Mouse (Mus musculus) embryonic fibroblast, embryonic 13.5 days (primary cell): ENCODE data around the gene Dennd6b. TPM values are rescaled to one million over a fixed set of nuclear protein-coding genes. Genes with fewer than 3 reads are reported as not detected.

Source experiments
- H3K27ac ChIP-seq: 2 replicates; pipeline ENCODE4 v1.5.1; 2012; ENCODE audit warnings: low read length, control low read depth, inconsistent platforms; ENCODE audit not compliant: insufficient read depth
- H3K4me1 ChIP-seq: 2 replicates; pipeline ENCODE4 v1.6.1; 2011; ENCODE audit warnings: low read length; ENCODE audit not compliant: control insufficient read depth, insufficient read depth
- H3K4me3 ChIP-seq: 2 replicates; pipeline ENCODE4 v1.5.1; 2011; ENCODE audit warnings: mild to moderate bottlenecking, control low read depth, low read length; ENCODE audit not compliant: insufficient read depth
- CTCF ChIP-seq: IDR thresholded peaks from 2 replicates; pipeline ENCODE4 v1.5.1; 2011; ENCODE audit warnings: mild to moderate bottlenecking, control low read depth, low read length, moderate library complexity, borderline replicate concordance; ENCODE audit not compliant: insufficient read depth
- POLR2A ChIP-seq: IDR thresholded peaks from 2 replicates; pipeline ENCODE4 v1.6.1; 2011; ENCODE audit warnings: low read depth, mild to moderate bottlenecking, control low read depth, low read length, moderate library complexity
- polyA plus RNA-seq: library from polyadenylated mRNA; stranded (reverse); fragments of >200 nt; gene quantifications from 2 replicates; pipeline ENCODE4 v1.2.4, GENCODE M21; 2011; ENCODE audit warnings: low read depth; ENCODE audit not compliant: missing spikeins, insufficient read length

Gene Dennd6b
- 3.1 and 4.2 TPM in 2 replicates for polyA plus RNA-seq

DNA sequence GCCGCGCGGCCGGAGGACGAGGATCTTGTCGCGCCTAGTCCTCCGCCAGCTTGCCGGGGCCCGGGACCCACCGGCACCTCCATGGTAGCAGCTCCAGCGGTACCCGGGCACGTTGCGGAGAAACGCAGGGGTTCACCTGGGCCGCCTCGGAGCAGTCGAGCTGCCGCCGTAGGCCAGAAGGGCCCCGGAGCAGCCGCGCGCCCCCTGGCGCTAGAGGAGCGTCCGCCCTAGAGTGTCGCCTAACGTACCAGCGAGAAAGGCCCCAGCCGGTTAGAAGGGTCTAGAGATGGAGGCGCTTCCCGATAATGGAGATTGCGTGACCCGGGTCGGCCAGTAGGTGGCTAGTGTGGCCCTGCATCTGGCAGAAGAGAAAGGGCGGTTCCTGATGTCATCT is at the start of gene Dennd6b:
Dennd6b (minus strand) TSS at position 184 of the 394 bp plus-strand sequence.
- no peak for TF ChIP-seq POLR2A
- peak; percentile 68 for TF ChIP-seq CTCF
- H3K4me3 ChIP-seq = peak within 1 kb of the TSS; percentile 85
- H3K4me1 ChIP-seq = 0 out of 2 replicates have a peak, but pooled peaks cover 3% of the 10 kb centered on the region
- H3K27ac ChIP-seq = peak within 1 kb of the TSS; percentile 81

DNA sequence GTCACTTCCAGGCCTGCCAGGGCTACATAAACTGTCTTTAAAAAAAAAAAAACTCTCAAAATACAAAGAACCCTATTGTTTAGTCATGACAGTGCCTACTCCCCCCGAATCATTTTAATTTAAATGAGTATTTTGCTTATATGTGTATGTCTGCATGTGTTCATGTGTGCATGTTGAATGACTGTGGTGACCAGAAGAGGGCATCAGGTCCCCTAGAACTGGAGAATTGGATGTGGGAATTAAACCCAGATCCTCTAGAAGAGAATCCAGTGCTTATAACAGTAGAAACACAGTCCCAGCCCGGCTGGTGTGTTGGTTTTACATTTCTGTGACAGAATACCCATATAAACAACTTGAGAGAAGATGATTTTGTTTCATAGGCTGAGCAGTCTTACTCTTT is 44.7 kb upstream of the Dennd6b start:
- H3K4me3 ChIP-seq = no peak overlapping the region
- TF ChIP-seq POLR2A (no peak), CTCF (no peak)
- H3K4me1 ChIP-seq = no peaks in the 10 kb centered on the region; the same call in 1 of the 2 replicates
- no peak overlapping the region for H3K27ac ChIP-seq

DNA sequence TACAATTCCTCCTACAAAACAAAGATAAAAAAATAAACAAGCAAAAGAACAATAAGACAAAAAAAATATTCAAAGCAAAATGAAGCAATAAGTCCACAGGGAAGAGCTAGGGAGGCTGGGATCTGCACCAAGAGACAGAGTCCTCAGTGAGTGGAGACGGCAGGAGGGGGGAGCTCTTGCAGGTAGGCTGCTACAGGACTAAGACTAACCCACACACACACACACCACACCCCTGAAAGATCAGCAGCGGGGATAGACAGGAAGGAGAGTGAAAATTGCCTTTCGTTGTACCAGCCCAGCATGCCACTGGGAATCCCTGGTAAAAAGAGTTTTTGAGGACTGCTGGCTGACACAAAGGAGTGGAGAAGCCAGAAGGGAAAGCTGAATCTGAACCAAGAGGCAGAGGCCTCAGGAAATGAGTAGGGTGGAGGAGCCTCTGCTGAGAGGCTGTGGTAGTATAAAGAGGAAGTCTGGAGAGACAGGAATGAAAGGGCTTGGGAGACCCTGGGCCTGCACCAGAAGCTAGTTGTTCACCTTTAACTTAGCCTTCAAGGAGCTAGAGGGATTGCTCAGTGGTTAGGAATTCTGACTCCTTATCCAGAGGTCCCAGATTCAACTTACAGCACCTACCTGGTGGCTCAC is 43.6 kb upstream of the Dennd6b start:
- Histone ChIP-seq H3K4me3 (no peak overlapping the region), H3K4me1 (no peaks in the 10 kb centered on the region; the same call in 1 of the 2 replicates), H3K27ac (no peak overlapping the region)
- TF ChIP-seq POLR2A (no peak), CTCF (no peak)

DNA sequence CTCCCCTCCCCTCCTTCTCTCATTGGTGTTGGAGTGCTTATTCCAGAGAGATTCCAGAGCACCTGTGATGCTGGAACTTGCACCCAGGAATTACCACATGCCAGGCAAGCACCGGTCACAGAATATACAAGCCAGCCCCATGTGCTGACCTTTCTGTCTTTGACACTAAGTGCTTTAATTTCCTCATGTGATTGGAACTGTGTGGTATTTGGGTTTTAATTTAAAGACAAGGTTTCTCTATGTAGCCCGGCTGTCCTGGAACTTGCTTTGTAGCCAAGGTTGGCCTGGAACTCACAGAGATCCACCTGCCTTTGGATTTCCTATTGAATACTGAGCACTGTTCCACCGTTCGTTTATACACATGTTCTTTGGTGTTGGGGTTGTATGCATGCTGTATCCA is 37.8 kb upstream of the Dennd6b start:
- no peak overlapping the region for H3K4me3 ChIP-seq
- no peaks in the 10 kb centered on the region for H3K4me1 ChIP-seq
- no peak overlapping the region for H3K27ac ChIP-seq
- TF ChIP-seq POLR2A (no peak), CTCF (no peak)

DNA sequence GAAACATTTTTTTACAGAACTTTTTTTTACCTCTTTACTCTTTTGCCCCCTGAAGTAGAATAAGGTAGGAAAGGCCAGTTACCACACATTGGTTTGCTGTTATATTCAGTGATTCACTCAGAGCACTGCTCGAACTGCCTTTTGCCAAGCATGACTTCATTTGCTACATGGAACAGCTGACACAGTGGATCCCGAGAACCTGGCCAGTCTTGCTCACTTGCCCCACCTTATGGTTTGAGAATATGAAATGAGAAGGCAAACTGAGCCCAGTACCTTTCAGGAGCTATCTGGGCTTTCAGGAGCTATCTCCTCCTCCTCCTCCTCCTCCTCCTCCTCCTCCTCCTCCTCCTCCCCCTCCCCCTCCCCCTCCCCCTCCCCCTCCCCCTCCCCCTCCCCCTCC is 37.3 kb upstream of the Dennd6b start:
- no peaks in the 10 kb centered on the region for H3K4me1 ChIP-seq
- no peak for TF ChIP-seq POLR2A
- no peak for TF ChIP-seq CTCF
- no peak overlapping the region for H3K4me3 ChIP-seq
- no peak overlapping the region for H3K27ac ChIP-seq

DNA sequence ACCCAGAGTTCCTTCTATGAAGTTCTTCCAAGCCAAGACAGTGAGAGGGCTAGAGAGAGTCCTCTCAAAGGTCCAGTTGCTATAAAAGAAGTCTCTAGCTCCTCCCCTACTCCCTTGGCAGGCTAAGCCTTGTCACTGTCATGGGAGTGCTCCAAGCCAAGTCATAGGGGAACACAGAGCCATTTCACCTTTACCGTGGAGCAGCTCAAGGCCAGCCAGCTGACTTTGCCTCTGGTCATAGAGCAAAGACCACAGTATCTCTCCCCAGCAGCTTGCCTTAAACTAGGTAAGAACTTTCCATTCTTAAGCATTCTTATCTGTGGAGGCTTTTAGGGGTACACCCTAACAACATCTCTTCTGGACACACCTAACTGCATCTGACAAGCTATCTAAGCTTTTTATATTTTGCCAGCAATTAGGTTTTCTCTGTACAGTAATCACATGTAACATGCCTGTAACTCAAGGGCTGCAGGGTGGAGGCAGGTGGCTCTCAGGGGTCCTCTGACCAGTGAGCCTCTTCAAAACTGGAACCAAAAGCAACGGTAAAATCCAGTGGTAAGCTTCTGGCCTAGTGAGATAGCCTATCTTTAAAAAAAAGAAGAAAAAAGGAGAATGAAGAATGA is 19.4 kb upstream of the Dennd6b start:
- no peak overlapping the region for H3K4me3 ChIP-seq
- H3K27ac ChIP-seq = no peak overlapping the region
- H3K4me1 ChIP-seq = no peaks in the 10 kb centered on the region
- TF ChIP-seq CTCF (no peak), POLR2A (no peak)

DNA sequence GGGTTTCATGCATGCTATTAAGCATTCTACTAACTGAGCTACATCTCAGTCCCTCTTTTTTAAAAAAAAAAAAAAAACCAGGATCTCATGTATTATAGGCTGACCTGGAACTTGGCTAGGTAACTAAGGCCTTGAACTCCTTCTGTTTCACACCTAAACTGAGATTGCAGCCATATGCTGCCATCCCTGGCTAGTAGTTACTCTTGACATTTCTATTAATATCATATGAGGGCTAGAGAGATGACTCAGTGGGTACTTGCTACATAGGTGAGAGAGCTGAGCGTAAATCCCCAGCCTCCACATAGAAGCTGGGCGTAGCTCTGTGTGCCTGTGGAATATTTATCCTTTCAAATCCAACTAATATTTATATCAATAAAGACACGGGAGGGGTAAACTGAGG is 18.7 kb upstream of the Dennd6b start:
- H3K4me1 ChIP-seq = no peaks in the 10 kb centered on the region
- TF ChIP-seq CTCF (no peak), POLR2A (no peak)
- H3K27ac ChIP-seq = no peak overlapping the region
- H3K4me3 ChIP-seq = no peak overlapping the region

DNA sequence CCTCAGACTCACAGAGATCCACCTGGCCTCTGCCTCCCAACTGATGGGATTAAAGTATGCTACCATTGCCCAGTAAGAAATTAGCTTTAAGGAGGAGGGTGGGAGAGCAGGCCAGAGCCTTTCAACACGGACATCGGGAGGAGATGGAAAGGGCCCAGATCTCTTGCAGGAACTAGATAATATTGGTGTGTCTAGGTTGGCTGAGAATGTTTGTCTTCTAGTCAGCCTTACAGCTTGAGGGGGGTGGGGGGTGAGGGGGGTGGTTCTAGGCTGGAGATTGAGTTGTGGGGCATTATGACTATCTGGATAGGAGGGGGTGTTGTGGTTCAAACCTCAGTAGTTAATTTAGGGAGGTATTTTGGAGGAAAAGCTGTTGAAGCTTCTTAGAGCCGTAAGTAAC is 17.2 kb upstream of the Dennd6b start:
- no peak overlapping the region for H3K4me3 ChIP-seq
- no peak overlapping the region for H3K27ac ChIP-seq
- H3K4me1 ChIP-seq = no peaks in the 10 kb centered on the region
- TF ChIP-seq POLR2A (no peak), CTCF (no peak)

DNA sequence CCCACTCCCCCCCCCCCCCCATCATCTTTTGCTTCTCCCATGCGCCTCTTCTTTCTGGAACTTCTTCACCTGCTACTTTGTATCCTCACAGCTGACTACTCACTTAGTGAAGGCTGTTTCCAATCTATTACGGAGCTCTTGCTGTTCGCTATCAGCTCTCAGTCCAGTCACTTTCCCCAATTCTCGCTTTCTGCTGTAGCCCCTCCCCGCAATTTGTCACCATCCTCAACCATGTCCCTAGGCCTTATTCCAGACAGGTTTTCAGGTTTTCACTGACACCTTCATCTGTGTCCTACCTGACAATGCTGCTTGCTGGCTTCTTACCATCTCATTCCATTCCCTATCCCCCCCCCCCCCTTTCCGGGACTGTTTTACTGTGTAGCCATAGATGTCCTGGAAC is 16.2 kb upstream of the Dennd6b start:
- Histone ChIP-seq H3K4me1 (no peaks in the 10 kb centered on the region), H3K4me3 (peak overlapping the region; percentile 87; the same call in 1 of the 2 replicates), H3K27ac (no peak overlapping the region)
- TF ChIP-seq POLR2A (no peak), CTCF (no peak)
